Mouse (Mus musculus): ENCODE results near the gene Dnajc14. TPM values are rescaled to one million over a fixed set of nuclear protein-coding genes. Genes with fewer than 3 reads are reported as not detected.

Dnajc14 gene
- polyA plus RNA-seq, 1 experiment from 2014 or later, result 62.8 TPM

- Histone ChIP-seq H3K4me2 (replicated peaks) (no peak overlapping the region), H3K9ac (replicated peaks) (no peak overlapping the region)
- 91% methylated on average over 16 of the region's 16 CpGs for WGBS
Observed at GRCm38 (mm10) chr10:128801981-128802495, 1.8 kb upstream of the Dnajc14 start.

GRCm38 (mm10) chr10:128802956-128803355 lies 906 bp upstream of the Dnajc14 start:
- H3K4me3 ChIP-seq, result peak overlapping the region; percentile 57; the same call in 1 of the 2 replicates

More at GRCm38 (mm10) chr10:128801981-128802495, 1.8 kb upstream of the Dnajc14 start:
- Histone ChIP-seq H3K27me3 (no peaks in the 10 kb centered on the region), H3K4me1 (peaks cover 25% of the 10 kb centered on the region), H3K36me3 (peaks cover 5% of the 10 kb centered on the region; the same call in 1 of the 2 replicates), H3K9me3 (no peaks in the 10 kb centered on the region), H3K4me3 (no peak overlapping the region), H3K27ac (replicated peaks) (no peak overlapping the region)
- ATAC-seq (replicated peaks), result no peak

GRCm38 (mm10) chr10:128803361-128803760 lies 501 bp upstream of the Dnajc14 start:
- Histone ChIP-seq H3K9me3 (no peaks in the 10 kb centered on the region), H3K27ac (replicated peaks) (peak overlapping the region; percentile 99), H3K4me3 (peak overlapping the region; percentile 57), H3K36me3 (peaks cover 5% of the 10 kb centered on the region; the same call in 1 of the 2 replicates), H3K4me1 (peaks cover 38% of the 10 kb centered on the region), H3K27me3 (no peaks in the 10 kb centered on the region), H3K9ac (replicated peaks) (peak overlapping the region; percentile 80), H3K4me2 (replicated peaks) (peak overlapping the region; percentile 75)
- no peak for ATAC-seq (replicated peaks)
- 8% methylated on average over 6 of the region's 6 CpGs for WGBS

More at GRCm38 (mm10) chr10:128802956-128803355, 906 bp upstream of the Dnajc14 start:
- Histone ChIP-seq H3K4me2 (replicated peaks) (peak overlapping the region; percentile 75), H3K9ac (replicated peaks) (peak overlapping the region; percentile 80; the same call in 1 of the 2 replicates), H3K27me3 (no peaks in the 10 kb centered on the region), H3K36me3 (peaks cover 5% of the 10 kb centered on the region; the same call in 1 of the 2 replicates), H3K9me3 (no peaks in the 10 kb centered on the region), H3K4me1 (peaks cover 34% of the 10 kb centered on the region), H3K27ac (replicated peaks) (peak overlapping the region; percentile 99; the same call in 1 of the 2 replicates)
- WGBS, result 57% methylated on average over 4 of the region's 4 CpGs
- ATAC-seq (replicated peaks), result no peak

GRCm38 (mm10) chr10:128804271-128805091 lies 619 bp downstream of the Dnajc14 start, which contains the start of gene Tmem198b:
Gene Tmem198b (minus strand): TSS chr10:128804370.
- peak within 1 kb of the TSS; percentile 57 for H3K4me3 ChIP-seq
- peak; percentile 73 for ATAC-seq (replicated peaks)
- H3K4me2 ChIP-seq (replicated peaks), result peak within 1 kb of the TSS; percentile 75
- peaks cover 50% of the 10 kb centered on the region for H3K4me1 ChIP-seq
- no peaks in the 10 kb centered on the region for H3K9me3 ChIP-seq
- H3K27ac ChIP-seq (replicated peaks), result peak within 1 kb of the TSS; percentile 99
- under 1% methylated on average over 26 of the region's 28 CpGs for WGBS
- H3K27me3 ChIP-seq, result no peaks in the 10 kb centered on the region
- peak within 1 kb of the TSS; percentile 80 for H3K9ac ChIP-seq (replicated peaks)
- peaks cover 7% of the 10 kb centered on the region; the same call in 1 of the 2 replicates for H3K36me3 ChIP-seq

- Histone ChIP-seq H3K36me3 (peaks cover 10% of the 10 kb centered on the region; the same call in 1 of the 2 replicates), H3K4me1 (peaks cover 57% of the 10 kb centered on the region)
Observed at GRCm38 (mm10) chr10:128805092-128806000, 1.5 kb downstream of the Dnajc14 start.

GRCm38 (mm10) chr10:128806086-128806485 lies 2.2 kb downstream of the Dnajc14 start:
- WGBS, result 69% methylated on average over 6 of the region's 6 CpGs
- no peaks in the 10 kb centered on the region for H3K9me3 ChIP-seq
- no peak for ATAC-seq (replicated peaks)
- peak overlapping the region; percentile 57 for H3K4me3 ChIP-seq
- peak overlapping the region; percentile 75 for H3K4me2 ChIP-seq (replicated peaks)
- H3K27me3 ChIP-seq, result no peaks in the 10 kb centered on the region
- peaks cover 5% of the 10 kb centered on the region; the same call in 1 of the 2 replicates for H3K36me3 ChIP-seq
- peaks cover 58% of the 10 kb centered on the region for H3K4me1 ChIP-seq
- peak overlapping the region; percentile 99 for H3K27ac ChIP-seq (replicated peaks)
- H3K9ac ChIP-seq (replicated peaks), result peak overlapping the region; percentile 80

More at GRCm38 (mm10) chr10:128805092-128806000, 1.5 kb downstream of the Dnajc14 start:
- Histone ChIP-seq H3K4me2 (replicated peaks) (peak overlapping the region; percentile 75), H3K4me3 (peak overlapping the region; percentile 57), H3K9me3 (no peaks in the 10 kb centered on the region), H3K9ac (replicated peaks) (peak overlapping the region; percentile 80), H3K27ac (replicated peaks) (peak overlapping the region; percentile 99), H3K27me3 (no peaks in the 10 kb centered on the region)
- ATAC-seq (replicated peaks), result peak; percentile 94
- WGBS, result 2% methylated on average over 65 of the region's 70 CpGs

GRCm38 (mm10) chr10:128807018-128807417 lies 3.2 kb downstream of the Dnajc14 start:
- H3K4me2 ChIP-seq (replicated peaks), result peak overlapping the region; percentile 75
- no peaks in the 10 kb centered on the region for H3K27me3 ChIP-seq
- no peaks in the 10 kb centered on the region for H3K9me3 ChIP-seq
- peak overlapping the region; percentile 80 for H3K9ac ChIP-seq (replicated peaks)
- 0 out of 2 replicates have a peak, but pooled peaks cover 4% of the 10 kb centered on the region for H3K36me3 ChIP-seq
- 90% methylated on average over 8 of the region's 8 CpGs for WGBS
- peak overlapping the region; percentile 57 for H3K4me3 ChIP-seq
- peaks cover 58% of the 10 kb centered on the region for H3K4me1 ChIP-seq
- H3K27ac ChIP-seq (replicated peaks), result no peak overlapping the region
- ATAC-seq (replicated peaks), result no peak

- ATAC-seq (replicated peaks), result no peak
- WGBS, result 94% methylated on average over 13 of the region's 13 CpGs
- Histone ChIP-seq H3K4me1 (peaks cover 12% of the 10 kb centered on the region), H3K36me3 (peaks cover 69% of the 10 kb centered on the region), H3K27ac (replicated peaks) (no peak within 1 kb of the TSS), H3K9me3 (no peaks in the 10 kb centered on the region), H3K27me3 (no peaks in the 10 kb centered on the region), H3K9ac (replicated peaks) (no peak within 1 kb of the TSS), H3K4me3 (no peak within 1 kb of the TSS), H3K4me2 (replicated peaks) (no peak within 1 kb of the TSS)
Observed at GRCm38 (mm10) chr10:128817033-128817432, 13.2 kb downstream of the Dnajc14 start, which contains the start of gene Sarnp. Gene Sarnp (plus strand): TSS chr10:128817333.

GRCm38 (mm10) chr10:128820217-128820616 lies 16.4 kb downstream of the Dnajc14 start:
- no peak for ATAC-seq (replicated peaks)
- peaks cover 57% of the 10 kb centered on the region for H3K36me3 ChIP-seq

GRCm38 (mm10) chr10:128821358-128822056 lies 17.6 kb downstream of the Dnajc14 start, which contains the start of gene Ormdl2:
Gene Ormdl2 (minus strand): TSS chr10:128821645.
- Histone ChIP-seq H3K4me3 (peak within 1 kb of the TSS; percentile 74), H3K9me3 (no peaks in the 10 kb centered on the region), H3K36me3 (peaks cover 48% of the 10 kb centered on the region), H3K27me3 (no peaks in the 10 kb centered on the region), H3K9ac (replicated peaks) (peak within 1 kb of the TSS; percentile 74), H3K4me1 (peaks cover 27% of the 10 kb centered on the region), H3K4me2 (replicated peaks) (peak within 1 kb of the TSS; percentile 58), H3K27ac (replicated peaks) (peak within 1 kb of the TSS; percentile 58; the same call in 1 of the 2 replicates)
- ATAC-seq (replicated peaks), result peak; percentile 100
- under 1% methylated on average over 46 of the region's 46 CpGs for WGBS

More at GRCm38 (mm10) chr10:128820217-128820616, 16.4 kb downstream of the Dnajc14 start:
- no peak overlapping the region for H3K9ac ChIP-seq (replicated peaks)
- H3K27ac ChIP-seq (replicated peaks), result no peak overlapping the region
- no peaks in the 10 kb centered on the region for H3K9me3 ChIP-seq
- H3K4me1 ChIP-seq, result peaks cover 27% of the 10 kb centered on the region
- H3K4me2 ChIP-seq (replicated peaks), result no peak overlapping the region
- WGBS, result 80% methylated on average over 4 of the region's 4 CpGs
- H3K4me3 ChIP-seq, result no peak overlapping the region
- no peaks in the 10 kb centered on the region for H3K27me3 ChIP-seq
